Comparison of ENCODE assay signal across 8 mouse cellular contexts in genomic region chr13:24525551-24525950, GRCm38 (mm10).
"Had no signal": no experiment of that assay in that cellular context is flagged by ENCODE, and none has a peak within 500 bp of the region (broad histone marks: within the 10 kb centered on the region; RNA-seq: fewer than 3 reads in every experiment).

No protein-coding gene starts in this region.

- DNase-seq: liver, postnatal 0 days; lung, adult 2 months; lung, postnatal 14 days; lung, postnatal 36 days; right cerebral cortex, postnatal 14 days; thymus, adult 2 months; thymus, postnatal 14 days; thymus, postnatal 36 days had no signal
